9 mouse cellular contexts compared by ENCODE assay signal in genomic region chr4:9125236-9125963, GRCm38 (mm10).
DNase-seq lines count a peak whose midpoint lies in the region; ATAC-seq and TF ChIP-seq lines count a peak whose summit lies in the region.
"Had no signal": no experiment of that assay in that cellular context is flagged by ENCODE, and none has a peak within 500 bp of the region (broad histone marks: within the 10 kb centered on the region; RNA-seq: fewer than 3 reads in every experiment).

No protein-coding gene starts in this region.

- peak; percentile 29 for DNase-seq in lung, postnatal 0 days (ENCODE audit: low spot score)
- no peak for DNase-seq in lung, postnatal 10 days
- DNase-seq in cerebellum, adult 11 months: peak; percentile 56
- DNase-seq in thymus, postnatal 4 days: peak; percentile 69
- no peak for DNase-seq in Muller cell, postnatal 12 days (ENCODE audit: inconsistent ontology term)

- TF ChIP-seq CTCF in lung, postnatal 0 days (IDR thresholded peaks at IDR 0.05): peak; percentile 67

- H3K9me3 ChIP-seq in lung, postnatal 0 days (ENCODE audit: low read length): no peaks in the 10 kb centered on the region
- H3K9me3 ChIP-seq in forebrain, embryonic 13.5 days (replicated peaks): no peaks in the 10 kb centered on the region
- H3K9me3 ChIP-seq in limb, embryonic 13.5 days: no peaks in the 10 kb centered on the region
- H3K9me3 ChIP-seq: embryonic facial prominence, embryonic 15.5 days had no signal

- no peaks in the 10 kb centered on the region for H3K27me3 ChIP-seq in lung, postnatal 0 days (replicated peaks; ENCODE audit: insufficient read depth, low read length)
- H3K27me3 ChIP-seq in forebrain, embryonic 13.5 days: no peaks in the 10 kb centered on the region
- no peaks in the 10 kb centered on the region for H3K27me3 ChIP-seq in limb, embryonic 13.5 days
- H3K27me3 ChIP-seq: embryonic facial prominence, embryonic 15.5 days had no signal

- H3K4me2 ChIP-seq in lung, postnatal 0 days (replicated peaks; ENCODE audit: low read depth, low read length): no peak overlapping the region
- no peak overlapping the region for H3K4me2 ChIP-seq in forebrain, embryonic 13.5 days
- no peak overlapping the region for H3K4me2 ChIP-seq in limb, embryonic 13.5 days (replicated peaks)
- H3K4me2 ChIP-seq: embryonic facial prominence, embryonic 15.5 days had no signal

- no peak overlapping the region for H3K27ac ChIP-seq in lung, postnatal 0 days (ENCODE audit: low read length)
- no peak overlapping the region for H3K27ac ChIP-seq in forebrain, embryonic 13.5 days
- H3K27ac ChIP-seq in limb, embryonic 13.5 days: no peak overlapping the region
- H3K27ac ChIP-seq: embryonic facial prominence, embryonic 15.5 days; macrophage had no signal

- ATAC-seq in lung, postnatal 0 days: no peak
- peak; percentile 62; the same call in 1 of the 2 replicates for ATAC-seq in forebrain, embryonic 13.5 days
- ATAC-seq in limb, embryonic 13.5 days (ENCODE audit: low FRiP score, low read depth): 0 out of 2 replicates have a peak, but pooled peaks have one; percentile 36

- H3K9ac ChIP-seq in lung, postnatal 0 days (replicated peaks; ENCODE audit: low read depth): no peak overlapping the region
- no peak overlapping the region for H3K9ac ChIP-seq in forebrain, embryonic 13.5 days
- H3K9ac ChIP-seq in limb, embryonic 13.5 days: no peak overlapping the region
- H3K9ac ChIP-seq: embryonic facial prominence, embryonic 15.5 days had no signal

- TF ChIP-seq EP300 in lung, postnatal 0 days (IDR thresholded peaks at IDR 0.05): no peak

- H3K36me3 ChIP-seq in lung, postnatal 0 days (ENCODE audit: insufficient read depth, low read length): no peaks in the 10 kb centered on the region
- no peaks in the 10 kb centered on the region for H3K36me3 ChIP-seq in forebrain, embryonic 13.5 days (ENCODE audit: poor library complexity, severe bottlenecking)
- no peaks in the 10 kb centered on the region for H3K36me3 ChIP-seq in limb, embryonic 13.5 days
- H3K36me3 ChIP-seq: embryonic facial prominence, embryonic 15.5 days had no signal

- no peak overlapping the region for H3K4me3 ChIP-seq in lung, postnatal 0 days (ENCODE audit: low read depth, low read length)
- H3K4me3 ChIP-seq in forebrain, embryonic 13.5 days: no peak overlapping the region
- H3K4me3 ChIP-seq in limb, embryonic 13.5 days: no peak overlapping the region
- H3K4me3 ChIP-seq: embryonic facial prominence, embryonic 15.5 days had no signal

- H3K4me1 ChIP-seq in lung, postnatal 0 days (ENCODE audit: insufficient read depth, low read depth, low read length): no peaks in the 10 kb centered on the region
- no peaks in the 10 kb centered on the region for H3K4me1 ChIP-seq in forebrain, embryonic 13.5 days
- no peaks in the 10 kb centered on the region for H3K4me1 ChIP-seq in limb, embryonic 13.5 days
- H3K4me1 ChIP-seq: embryonic facial prominence, embryonic 15.5 days had no signal

- 41% methylated on average over 11 of the region's 11 CpGs for WGBS in lung, postnatal 0 days
- WGBS in forebrain, embryonic 13.5 days: 42% methylated on average over 11 of the region's 11 CpGs
- WGBS in limb, embryonic 13.5 days: 46% methylated on average over 11 of the region's 11 CpGs

Comparison
In these comparisons a context has a peak if more than half of its experiments do, and no peak if none do; other contexts are left out.
1. DNase-seq: peak in lung, postnatal 0 days (single experiment), cerebellum, adult 11 months (single experiment) and thymus, postnatal 4 days (single experiment); none in lung, postnatal 10 days (single experiment) and Muller cell, postnatal 12 days (single experiment).